Mouse (Mus musculus): Measurements from ENCODE around the gene Dstyk. TPM values are rescaled to one million over a fixed set of nuclear protein-coding genes. Genes with fewer than 3 reads are reported as not detected.

The Dstyk gene
- polyA plus RNA-seq, 1 experiment from 2014 or later: 14.9 TPM

- peaks cover 5% of the 10 kb centered on the region for H3K27me3 ChIP-seq (ENCODE audit: poor library complexity, severe bottlenecking)
- DNase-seq (ENCODE audit: extremely low spot score, low spot score): peak; percentile 81
- under 1% methylated on average over 54 of the region's 54 CpGs for WGBS
- peak overlapping the region; percentile 77 for H3K4me3 ChIP-seq
- H3K4me1 ChIP-seq: peaks cover 52% of the 10 kb centered on the region
- no peaks in the 10 kb centered on the region for H3K9me3 ChIP-seq
- H3K27ac ChIP-seq: peak overlapping the region; percentile 97
- no peaks in the 10 kb centered on the region; the same call in 1 of the 2 replicates for H3K36me3 ChIP-seq (replicated peaks)
Measured at GRCm38 (mm10) chr1:132391580-132392022, 25.8 kb upstream of the Dstyk start.

GRCm38 (mm10) chr1:132392872-132393271 lies 24.5 kb upstream of the Dstyk start:
- peaks cover 5% of the 10 kb centered on the region for H3K27me3 ChIP-seq (ENCODE audit: poor library complexity, severe bottlenecking)
- no peak overlapping the region for H3K4me3 ChIP-seq

GRCm38 (mm10) chr1:132396705-132397104 lies 20.6 kb upstream of the Dstyk start:
- no peak overlapping the region for H3K27ac ChIP-seq
- no peaks in the 10 kb centered on the region for H3K36me3 ChIP-seq (replicated peaks)
- WGBS: 74% methylated on average over 2 of the region's 2 CpGs
- no peak for DNase-seq (ENCODE audit: extremely low spot score, low spot score)
- H3K4me3 ChIP-seq: no peak overlapping the region
- H3K4me1 ChIP-seq: peaks cover 6% of the 10 kb centered on the region
- no peaks in the 10 kb centered on the region; the same call in 1 of the 2 replicates for H3K9me3 ChIP-seq
- peaks cover 5% of the 10 kb centered on the region for H3K27me3 ChIP-seq (ENCODE audit: poor library complexity, severe bottlenecking)

More at GRCm38 (mm10) chr1:132392872-132393271, 24.5 kb upstream of the Dstyk start:
- no peaks in the 10 kb centered on the region for H3K36me3 ChIP-seq (replicated peaks)
- WGBS: 87% methylated on average over 5 of the region's 5 CpGs
- no peak overlapping the region for H3K27ac ChIP-seq
- H3K4me1 ChIP-seq: peaks cover 44% of the 10 kb centered on the region
- H3K9me3 ChIP-seq: no peaks in the 10 kb centered on the region; the same call in 1 of the 2 replicates
- no peak for DNase-seq (ENCODE audit: extremely low spot score, low spot score)

GRCm38 (mm10) chr1:132400538-132400937 lies 16.8 kb upstream of the Dstyk start:
- Histone ChIP-seq H3K27me3 (ENCODE audit: poor library complexity, severe bottlenecking) (no peaks in the 10 kb centered on the region), H3K4me3 (no peak overlapping the region), H3K27ac (no peak overlapping the region), H3K4me1 (no peaks in the 10 kb centered on the region), H3K36me3 (replicated peaks) (no peaks in the 10 kb centered on the region), H3K9me3 (no peaks in the 10 kb centered on the region; the same call in 1 of the 2 replicates)
- 74% methylated on average over 1 of the region's 1 CpGs for WGBS
- no peak for DNase-seq (ENCODE audit: extremely low spot score, low spot score)

- Histone ChIP-seq H3K4me3 (no peak overlapping the region), H3K4me1 (no peaks in the 10 kb centered on the region), H3K9me3 (no peaks in the 10 kb centered on the region; the same call in 1 of the 2 replicates), H3K36me3 (replicated peaks) (no peaks in the 10 kb centered on the region), H3K27me3 (ENCODE audit: poor library complexity, severe bottlenecking) (no peaks in the 10 kb centered on the region), H3K27ac (no peak overlapping the region)
- 94% methylated on average over 1 of the region's 1 CpGs for WGBS
- no peak for DNase-seq (ENCODE audit: extremely low spot score, low spot score)
Measured at GRCm38 (mm10) chr1:132401843-132402242, 15.5 kb upstream of the Dstyk start.

- H3K36me3 ChIP-seq (replicated peaks): no peaks in the 10 kb centered on the region
- no peak overlapping the region for H3K4me3 ChIP-seq
- H3K27me3 ChIP-seq (ENCODE audit: poor library complexity, severe bottlenecking): no peaks in the 10 kb centered on the region
- H3K27ac ChIP-seq: no peak overlapping the region
- peaks cover 6% of the 10 kb centered on the region for H3K4me1 ChIP-seq
- WGBS: 87% methylated on average over 3 of the region's 3 CpGs
- DNase-seq (ENCODE audit: extremely low spot score, low spot score): no peak
- peaks cover 4% of the 10 kb centered on the region; the same call in 1 of the 2 replicates for H3K9me3 ChIP-seq
Measured at GRCm38 (mm10) chr1:132410657-132411056, 6.7 kb upstream of the Dstyk start.

- peaks cover 4% of the 10 kb centered on the region; the same call in 1 of the 2 replicates for H3K27me3 ChIP-seq (ENCODE audit: poor library complexity, severe bottlenecking)
- WGBS: 82% methylated on average over 8 of the region's 8 CpGs
- no peaks in the 10 kb centered on the region for H3K9me3 ChIP-seq
- no peak overlapping the region for H3K4me3 ChIP-seq
- no peak for DNase-seq (ENCODE audit: extremely low spot score, low spot score)
- H3K27ac ChIP-seq: no peak overlapping the region
- peaks cover 47% of the 10 kb centered on the region for H3K4me1 ChIP-seq
- no peaks in the 10 kb centered on the region for H3K36me3 ChIP-seq (replicated peaks)
Measured at GRCm38 (mm10) chr1:132416244-132416942, 962 bp upstream of the Dstyk start.

- Histone ChIP-seq H3K4me3 (peak overlapping the region; percentile 65), H3K36me3 (replicated peaks) (no peaks in the 10 kb centered on the region), H3K27ac (peak overlapping the region; percentile 94), H3K9me3 (no peaks in the 10 kb centered on the region), H3K4me1 (peaks cover 47% of the 10 kb centered on the region), H3K27me3 (ENCODE audit: poor library complexity, severe bottlenecking) (peaks cover 4% of the 10 kb centered on the region; the same call in 1 of the 2 replicates)
- DNase-seq (ENCODE audit: extremely low spot score, low spot score): no peak
- 22% methylated on average over 6 of the region's 6 CpGs for WGBS
Measured at GRCm38 (mm10) chr1:132416943-132417290, 438 bp upstream of the Dstyk start.

- H3K4me3 ChIP-seq: peak overlapping the region; percentile 65; the same call in 1 of the 2 replicates
- H3K4me1 ChIP-seq: peaks cover 53% of the 10 kb centered on the region
- 86% methylated on average over 2 of the region's 2 CpGs for WGBS
- H3K9me3 ChIP-seq: no peaks in the 10 kb centered on the region
- H3K36me3 ChIP-seq (replicated peaks): no peaks in the 10 kb centered on the region; the same call in none of the 2 replicates
- peaks cover 4% of the 10 kb centered on the region; the same call in 1 of the 2 replicates for H3K27me3 ChIP-seq (ENCODE audit: poor library complexity, severe bottlenecking)
- no peak for DNase-seq (ENCODE audit: extremely low spot score, low spot score)
- H3K27ac ChIP-seq: no peak overlapping the region
Measured at GRCm38 (mm10) chr1:132420206-132420605, 2.9 kb downstream of the Dstyk start.

GRCm38 (mm10) chr1:132420662-132421061 lies 3.3 kb downstream of the Dstyk start:
- Histone ChIP-seq H3K4me3 (no peak overlapping the region), H3K36me3 (replicated peaks) (no peaks in the 10 kb centered on the region; the same call in none of the 2 replicates), H3K9me3 (no peaks in the 10 kb centered on the region), H3K27ac (no peak overlapping the region; the same call in 1 of the 2 replicates), H3K4me1 (peaks cover 58% of the 10 kb centered on the region), H3K27me3 (ENCODE audit: poor library complexity, severe bottlenecking) (peaks cover 4% of the 10 kb centered on the region; the same call in 1 of the 2 replicates)
- DNase-seq (ENCODE audit: extremely low spot score, low spot score): no peak
- 88% methylated on average over 7 of the region's 7 CpGs for WGBS

GRCm38 (mm10) chr1:132422912-132423696 lies 5.7 kb downstream of the Dstyk start:
- Histone ChIP-seq H3K36me3 (replicated peaks) (no peaks in the 10 kb centered on the region; the same call in none of the 2 replicates), H3K4me1 (peaks cover 52% of the 10 kb centered on the region), H3K9me3 (no peaks in the 10 kb centered on the region), H3K27ac (no peak overlapping the region), H3K4me3 (no peak overlapping the region), H3K27me3 (ENCODE audit: poor library complexity, severe bottlenecking) (peaks cover 4% of the 10 kb centered on the region; the same call in 1 of the 2 replicates)
- DNase-seq (ENCODE audit: extremely low spot score, low spot score): no peak
- WGBS: 92% methylated on average over 5 of the region's 5 CpGs

- Histone ChIP-seq H3K4me1 (peaks cover 32% of the 10 kb centered on the region), H3K9me3 (no peaks in the 10 kb centered on the region), H3K27me3 (ENCODE audit: poor library complexity, severe bottlenecking) (no peaks in the 10 kb centered on the region), H3K27ac (no peak overlapping the region), H3K4me3 (no peak overlapping the region), H3K36me3 (replicated peaks) (no peaks in the 10 kb centered on the region; the same call in none of the 2 replicates)
- DNase-seq (ENCODE audit: extremely low spot score, low spot score): no peak
Measured at GRCm38 (mm10) chr1:132425600-132425999, 8.2 kb downstream of the Dstyk start.

- no peaks in the 10 kb centered on the region for H3K27me3 ChIP-seq (ENCODE audit: poor library complexity, severe bottlenecking)
- DNase-seq (ENCODE audit: extremely low spot score, low spot score): no peak
- H3K9me3 ChIP-seq: no peaks in the 10 kb centered on the region
- no peak overlapping the region for H3K4me3 ChIP-seq
- H3K36me3 ChIP-seq (replicated peaks): peaks cover 17% of the 10 kb centered on the region
- 71% methylated on average over 3 of the region's 3 CpGs for WGBS
- no peak overlapping the region for H3K27ac ChIP-seq
- H3K4me1 ChIP-seq: peaks cover 16% of the 10 kb centered on the region
Measured at GRCm38 (mm10) chr1:132430818-132431217, 13.5 kb downstream of the Dstyk start.

Measured in forebrain, embryonic 10.5 days (tissue).